Mouse (Mus musculus): Measurements from ENCODE around the gene Rimbp3. TPM values are rescaled to one million over a fixed set of nuclear protein-coding genes. Genes with fewer than 3 reads are reported as not detected.

Gene Rimbp3
- polyA plus RNA-seq (2017; shearing (Covaris generic)), result not detected

GRCm38 (mm10) chr16:17208389-17209361, at the start of gene Rimbp3:
Gene Rimbp3 (plus strand): TSS chr16:17208603.

DNA sequence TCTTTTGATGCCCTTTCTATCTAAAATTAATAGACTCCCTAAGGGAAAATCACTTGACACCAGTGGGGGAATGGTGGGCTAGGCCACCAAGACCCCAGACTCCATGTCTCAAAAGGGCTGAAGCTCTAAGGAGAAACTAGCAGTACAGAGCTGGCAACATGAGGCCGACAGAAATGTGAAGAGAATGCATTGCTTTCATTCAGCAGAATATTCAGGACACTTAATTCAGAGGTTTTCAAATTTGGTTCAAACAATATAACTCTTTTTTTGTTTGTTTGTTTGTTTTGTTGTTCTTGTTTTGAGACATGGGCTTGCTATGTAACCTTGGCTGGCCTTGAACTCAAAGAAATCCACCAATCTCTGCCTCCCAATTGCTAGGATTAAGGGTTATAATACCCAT, 5.9 kb upstream of the Rimbp3 start, which contains the start of gene Ube2l3:
Gene Ube2l3 (minus strand): TSS at position 101 of the 400 bp plus-strand sequence.

GRCm38 (mm10) chr16:17232794-17233701, 24.6 kb downstream of the Rimbp3 start, which contains the start of gene Hic2:
Gene Hic2 (plus strand): TSS chr16:17233572.

Other genes with a start within 250 kb of the Rimbp3 start
- gene Mapk1, start 225.2 kb upstream of the Rimbp3 start, polyA plus RNA-seq (2017; shearing (Covaris generic)), result 32.1 TPM
- gene Ypel1, start 138.9 kb upstream of the Rimbp3 start, polyA plus RNA-seq (2017; shearing (Covaris generic)), result 2.8 TPM
- gene Ppil2, start 97.3 kb upstream of the Rimbp3 start, polyA plus RNA-seq (2017; shearing (Covaris generic)), result 256 TPM
- 4.4 TPM for gene 2610318N02Rik, start 83.4 kb upstream of the Rimbp3 start, polyA plus RNA-seq (2017; shearing (Covaris generic))
- gene Sdf2l1, start 76.2 kb upstream of the Rimbp3 start, polyA plus RNA-seq (2017; shearing (Covaris generic)), result 46.3 TPM
- gene Ydjc, start 64.0 kb upstream of the Rimbp3 start, polyA plus RNA-seq (2017; shearing (Covaris generic)), result 5.8 TPM
- 2.7 TPM for gene Ccdc116, start 61.4 kb upstream of the Rimbp3 start, polyA plus RNA-seq (2017; shearing (Covaris generic))
- 361 TPM for gene Ube2l3, start 6.0 kb upstream of the Rimbp3 start, polyA plus RNA-seq (2017; shearing (Covaris generic))
- 1.4 TPM for gene Hic2, start 25.0 kb downstream of the Rimbp3 start, polyA plus RNA-seq (2017; shearing (Covaris generic))
- 106 TPM for gene Tmem191c, start 67.5 kb downstream of the Rimbp3 start, polyA plus RNA-seq (2017; shearing (Covaris generic))
- gene Serpind1, start 122.8 kb downstream of the Rimbp3 start, polyA plus RNA-seq (2017; shearing (Covaris generic)), result 0.31 TPM
- 23.1 TPM for gene Snap29, start 197.4 kb downstream of the Rimbp3 start, polyA plus RNA-seq (2017; shearing (Covaris generic))
- 33.9 TPM for gene Pi4ka, start 197.7 kb downstream of the Rimbp3 start, polyA plus RNA-seq (2017; shearing (Covaris generic))
- 94.8 TPM for gene Crkl, start 243.4 kb downstream of the Rimbp3 start, polyA plus RNA-seq (2017; shearing (Covaris generic))